Mouse (Mus musculus): Measurements from ENCODE around the gene Gas2l2.

- TF ChIP-seq POLR2A (IDR thresholded peaks at IDR 0.05; ENCODE audit: extremely low read depth, insufficient read depth, low read length): no peak
- no peak for TF ChIP-seq CTCF (IDR thresholded peaks at IDR 0.05; ENCODE audit: low read depth, low read length)
Observed at GRCm38 (mm10) chr11:83379745-83380341, 49.4 kb downstream of the Gas2l2 start.

All from liver, adult 2 months (tissue).